Mouse (Mus musculus) hindbrain, embryonic 10.5 days (tissue): Measurements from ENCODE around the gene Gm47429. TPM values are rescaled to one million over a fixed set of nuclear protein-coding genes. Genes with fewer than 3 reads are reported as not detected.

Source experiments
- DNase-seq: peaks from one replicate; pipeline ENCODE4 v3.0.0-alpha.2; 2017; ENCODE audit warnings: low spot score
- H3K27ac ChIP-seq: fragments of 300-500 bp; sonication (generic); 2 replicates; pipeline ENCODE4 v1.5.1; 2016; ENCODE audit warnings: mild to moderate bottlenecking, moderate library complexity
- H3K27me3 ChIP-seq: fragments of 300-500 bp; sonication (generic); 2 replicates; pipeline ENCODE4 v1.6.1; 2016; ENCODE audit warnings: mild to moderate bottlenecking; ENCODE audit not compliant: poor library complexity, insufficient read depth, severe bottlenecking
- H3K36me3 ChIP-seq: fragments of 300-500 bp; sonication (generic); 2 replicates; pipeline ENCODE4 v1.6.1; 2016; ENCODE audit warnings: mild to moderate bottlenecking, moderate library complexity
- H3K4me1 ChIP-seq: fragments of 300-500 bp; sonication (generic); replicated peaks from 2 replicates; pipeline ENCODE4 v1.6.1; 2016; ENCODE audit warnings: mild to moderate bottlenecking
- H3K4me3 ChIP-seq: fragments of 300-500 bp; sonication (generic); 2 replicates; pipeline ENCODE4 v1.5.1; 2016; ENCODE audit warnings: mild to moderate bottlenecking, moderate library complexity
- H3K9me3 ChIP-seq: fragments of 300-500 bp; sonication (generic); 2 replicates; pipeline ENCODE4 v1.6.1; 2016; ENCODE audit warnings: mild to moderate bottlenecking, moderate library complexity
- WGBS: fragments of 180-500 bp; shearing (Covaris S2); methylation state at CpG from one replicate; pipeline ENCODE4 v1.1.7; 2016; 5-methylcytosine and 5-hydroxymethylcytosine counted together
- polyA plus RNA-seq: library from polyadenylated mRNA; unstranded; fragments of >200 nt; fragmentation: Nextera tagmentation; extraction: Ambion mirVana; gene quantifications from 2 replicates; pipeline ENCODE4 v1.2.1, GENCODE M21; 2016

The Gm47429 gene
- polyA plus RNA-seq, 1 experiment from 2014 or later = not detected

GRCm38 (mm10) chr13:50417389-50418183 is 26.1 kb downstream of the Gm47429 start, which contains the start of gene Fbxw17:
Gene Fbxw17 (plus strand): TSS chr13:50417864.
- Histone ChIP-seq H3K9me3 (no peaks in the 10 kb centered on the region), H3K27me3 (no peaks in the 10 kb centered on the region), H3K36me3 (peaks cover 23% of the 10 kb centered on the region), H3K27ac (peak within 1 kb of the TSS; percentile 94), H3K4me3 (peak within 1 kb of the TSS; percentile 91), H3K4me1 (peaks cover 15% of the 10 kb centered on the region)
- 12% methylated on average over 35 of the region's 35 CpGs for WGBS
- DNase-seq = peak; percentile 81

Other genes starting within 250 kb of the Gm47429 start
- gene Gm906, start 193.6 kb downstream of the Gm47429 start, polyA plus RNA-seq = not detected in 2 replicates
- gene Fbxw17, start 26.0 kb downstream of the Gm47429 start, polyA plus RNA-seq = 33.0 and 36.7 TPM in 2 replicates
- not detected in 2 replicates for gene Nutm2, start 23.4 kb upstream of the Gm47429 start, polyA plus RNA-seq
- not detected in 2 replicates for gene Gm904, start 199.3 kb upstream of the Gm47429 start, polyA plus RNA-seq